Mouse (Mus musculus) olfactory bulb, adult 2 months (tissue): ENCODE results near the gene Fbxw9.

Experiments
- CTCF ChIP-seq: fragments of 200-500 bp; IDR thresholded peaks from 2 replicates; pipeline ENCODE4 v1.5.1; 2012; ENCODE audit warnings: low read depth, mild to moderate bottlenecking, low read length, moderate library complexity; ENCODE audit not compliant: insufficient read depth
- POLR2A ChIP-seq: fragments of 200-500 bp; IDR thresholded peaks from 2 replicates; pipeline ENCODE4 v1.6.1; 2012; ENCODE audit warnings: mild to moderate bottlenecking, low read depth, low read length, moderate library complexity; ENCODE audit not compliant: insufficient read depth

GRCm38 (mm10) chr8:85037681-85038531, 21.9 kb upstream of the Fbxw9 start:
- TF ChIP-seq POLR2A (0 out of 2 replicates have a peak, but pooled peaks have one; percentile 23), CTCF (no peak)
